Mouse (Mus musculus): Measurements from ENCODE around the gene Zdhhc8. TPM values are rescaled to one million over a fixed set of nuclear protein-coding genes. Genes with fewer than 3 reads are reported as not detected.

Zdhhc8 gene
- polyA plus RNA-seq, 1 experiment from 2014 or later: 17.5 TPM

MicroRNAs within 50 kb of the gene (microRNA counts, 519-probe panel; counts per million panel counts)
- microRNA mmu-miR-1306: 2,594 counts per million, percentile 54 among the panel's probes with 10 or more counts

Small RNA genes within 50 kb of the gene (microRNA-seq; reads per million reads assigned to microRNA genes)
- gene Gm24572 (0.74 reads per million), gene Mir1306 (191 reads per million, percentile 65 among the genes with 10 or more reads in this experiment)

Other genes with a start within 250 kb of the Zdhhc8 start
- gene Dgcr6, start 182.3 kb downstream of the Zdhhc8 start, polyA plus RNA-seq (2015; fragmentation: Nextera tagmentation; extraction: Ambion mirVana): 93.2 and 105 TPM in 2 replicates
- 19.5 and 20.5 TPM in 2 replicates for gene Prodh, start 144.9 kb downstream of the Zdhhc8 start, polyA plus RNA-seq (2015; fragmentation: Nextera tagmentation; extraction: Ambion mirVana)
- gene Rtn4r, start 107.5 kb downstream of the Zdhhc8 start, polyA plus RNA-seq (2015; fragmentation: Nextera tagmentation; extraction: Ambion mirVana): 2.6 and 3.6 TPM in 2 replicates
- gene Ccdc188, start 17.3 kb downstream of the Zdhhc8 start, polyA plus RNA-seq (2015; fragmentation: Nextera tagmentation; extraction: Ambion mirVana): not detected in 2 replicates
- 99.2 and 102 TPM in 2 replicates for gene Trmt2a, start 13.5 kb upstream of the Zdhhc8 start, polyA plus RNA-seq (2015; fragmentation: Nextera tagmentation; extraction: Ambion mirVana)
- 662 and 691 TPM in 2 replicates for gene Ranbp1, start 13.6 kb upstream of the Zdhhc8 start, polyA plus RNA-seq (2015; fragmentation: Nextera tagmentation; extraction: Ambion mirVana)
- 4.3 TPM in 1 of 2 replicates, not detected in the other for gene Gm49776, start 23.2 kb upstream of the Zdhhc8 start, polyA plus RNA-seq (2015; fragmentation: Nextera tagmentation; extraction: Ambion mirVana)
- 30.4 and 32.4 TPM in 2 replicates for gene Dgcr8, start 54.1 kb upstream of the Zdhhc8 start, polyA plus RNA-seq (2015; fragmentation: Nextera tagmentation; extraction: Ambion mirVana)
- 22.5 and 29.2 TPM in 2 replicates for gene Tango2, start 113.0 kb upstream of the Zdhhc8 start, polyA plus RNA-seq (2015; fragmentation: Nextera tagmentation; extraction: Ambion mirVana)
- gene Arvcf, start 113.0 kb upstream of the Zdhhc8 start, polyA plus RNA-seq (2015; fragmentation: Nextera tagmentation; extraction: Ambion mirVana): 23.7 and 27.1 TPM in 2 replicates
- gene Txnrd2, start 191.2 kb upstream of the Zdhhc8 start, polyA plus RNA-seq (2015; fragmentation: Nextera tagmentation; extraction: Ambion mirVana): 28.1 and 29.1 TPM in 2 replicates
- gene Comt, start 191.7 kb upstream of the Zdhhc8 start, polyA plus RNA-seq (2015; fragmentation: Nextera tagmentation; extraction: Ambion mirVana): 97.2 and 103 TPM in 2 replicates